Mouse (Mus musculus): Measurements from ENCODE around the gene Abcg5.

Gene Abcg5

DNA sequence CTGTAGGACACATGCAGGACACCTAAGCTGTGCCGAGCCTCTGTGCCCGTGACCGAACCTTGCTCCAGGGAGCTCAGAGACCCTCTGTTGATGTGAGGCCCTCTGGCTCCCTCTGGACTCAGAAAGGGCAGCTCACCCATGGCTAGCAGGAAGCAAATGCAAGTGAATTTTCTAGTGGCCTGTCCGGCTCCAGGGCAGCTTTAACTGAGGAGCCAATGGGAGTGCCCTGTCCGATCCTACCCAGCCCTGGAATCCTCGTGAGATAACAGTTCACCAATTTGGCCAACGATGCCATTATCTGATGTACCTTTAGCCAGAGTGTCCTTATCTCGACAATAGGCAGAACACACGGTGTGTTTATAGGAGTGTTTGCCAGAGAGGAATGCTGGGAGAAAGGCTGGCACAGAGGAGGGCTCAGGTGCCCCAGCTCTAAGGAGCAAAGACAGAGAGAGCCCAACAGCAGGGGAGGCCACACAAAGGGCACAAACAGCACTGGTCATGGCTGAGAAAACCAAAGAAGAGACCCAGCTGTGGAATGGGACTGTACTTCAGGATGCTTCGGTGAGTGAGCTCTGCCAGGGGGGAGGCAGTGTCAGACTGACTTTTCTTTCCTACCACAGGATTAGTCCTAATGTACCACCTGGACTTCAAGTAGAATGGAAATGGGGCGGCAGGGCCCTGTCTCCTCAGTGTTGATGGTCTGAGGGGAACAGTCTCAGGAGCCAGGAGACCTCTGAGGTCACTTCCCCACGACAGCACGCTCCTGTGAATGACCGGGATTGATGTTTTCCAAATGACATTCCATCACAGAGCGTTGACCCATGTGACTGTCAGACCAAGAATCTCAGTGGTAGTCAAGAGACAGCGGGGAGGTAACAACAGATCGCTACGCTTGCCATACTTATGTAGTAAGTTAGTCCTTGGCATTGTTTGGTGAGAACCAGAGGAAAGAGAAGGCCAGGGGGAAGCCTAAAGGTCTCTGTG is at the start of gene Abcg5:
Gene Abcg5 (minus strand): TSS at position 278 of the 984 bp plus-strand sequence.
- no peak for DNase-seq

DNA sequence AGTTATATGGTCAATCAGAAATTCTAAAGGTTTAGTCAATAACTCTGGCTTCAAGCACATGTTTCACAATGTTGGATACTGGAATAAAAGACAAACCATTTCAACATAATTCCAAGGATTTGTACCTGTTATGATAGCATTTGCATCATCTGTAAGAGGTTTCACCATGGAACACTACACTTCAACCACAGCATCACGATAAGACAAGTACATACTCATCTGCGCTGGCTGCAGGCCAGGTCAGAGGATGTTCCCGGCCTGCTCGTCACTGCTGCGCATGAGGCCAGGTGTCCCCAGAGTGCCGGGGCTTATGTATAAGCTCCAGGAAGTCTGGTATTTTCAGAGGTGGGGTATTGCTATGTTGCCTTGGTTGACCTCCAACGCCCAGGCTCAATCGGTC is 49.8 kb upstream of the Abcg5 start:
- no peak for DNase-seq

DNA sequence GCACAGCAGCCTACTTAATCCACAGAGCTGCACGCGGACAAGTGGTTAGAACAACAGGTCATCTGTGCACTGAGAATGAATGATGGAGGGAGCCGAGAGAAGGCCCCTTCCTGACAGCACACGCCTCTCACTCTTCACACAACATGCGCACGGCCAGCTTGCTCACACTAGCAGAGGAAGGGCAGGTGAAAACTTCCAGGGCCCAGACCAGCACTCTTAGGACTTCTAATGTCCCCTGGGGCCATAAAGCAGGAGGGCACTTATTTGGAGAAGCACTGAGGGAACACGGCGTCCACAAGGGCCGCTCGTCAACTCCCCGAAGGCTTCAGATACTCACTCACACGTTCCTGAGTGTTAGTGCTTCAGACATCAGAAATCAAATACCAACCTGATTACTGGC is 48.5 kb upstream of the Abcg5 start:
- DNase-seq: no peak

DNA sequence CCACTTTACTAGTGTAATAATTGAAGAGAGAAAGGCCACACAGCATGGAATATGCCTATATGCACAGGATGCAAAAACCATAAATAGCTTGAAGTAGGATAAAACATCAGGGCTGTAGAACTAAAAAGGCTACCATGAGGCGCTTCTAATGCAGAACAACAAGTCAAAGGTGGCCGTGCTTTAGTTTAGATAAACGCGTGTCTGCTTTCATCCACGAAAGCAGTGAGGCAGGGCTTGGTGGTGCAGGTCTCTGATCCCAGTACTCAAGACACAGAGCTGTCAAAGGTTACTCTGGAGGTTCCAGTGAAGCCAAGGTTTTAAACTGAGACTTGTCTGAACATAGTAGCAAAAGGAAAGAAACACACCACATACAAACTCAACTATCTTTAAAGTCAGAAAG is 46.3 kb upstream of the Abcg5 start:
- no peak for DNase-seq

DNA sequence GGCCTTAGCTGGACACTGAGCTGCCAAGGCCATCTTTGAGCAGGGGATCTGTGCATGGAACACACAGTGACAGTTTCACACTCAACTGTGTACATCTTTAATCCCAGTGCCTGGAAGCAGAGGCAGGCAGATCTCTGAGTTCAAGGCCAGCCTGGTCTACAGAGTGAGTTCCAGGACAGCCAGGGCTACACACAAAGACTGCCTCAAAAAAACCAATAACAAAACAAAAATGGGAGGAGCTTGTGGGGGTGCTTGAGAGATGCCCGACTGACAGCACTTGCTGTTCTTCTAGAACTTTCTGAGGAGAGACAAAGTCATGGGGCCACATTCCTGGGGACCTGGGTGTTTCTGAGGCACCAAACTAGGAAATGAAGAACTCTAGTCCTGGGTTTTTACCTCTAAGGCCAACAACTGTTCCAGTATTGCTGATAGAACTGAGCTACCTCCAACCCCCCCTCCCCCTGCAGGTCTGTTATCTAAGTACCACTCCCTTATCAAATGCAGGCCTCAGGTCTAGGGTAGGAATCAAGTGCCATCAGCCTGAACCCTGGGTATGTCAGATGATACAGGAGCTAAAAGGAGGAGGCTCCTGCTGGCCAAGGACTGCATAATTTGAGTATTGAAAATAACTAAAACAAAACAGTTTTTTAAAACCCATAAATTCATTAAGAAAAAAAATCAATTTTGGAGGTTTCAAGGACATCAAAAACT is 45.5 kb upstream of the Abcg5 start:
- no peak for DNase-seq

DNA sequence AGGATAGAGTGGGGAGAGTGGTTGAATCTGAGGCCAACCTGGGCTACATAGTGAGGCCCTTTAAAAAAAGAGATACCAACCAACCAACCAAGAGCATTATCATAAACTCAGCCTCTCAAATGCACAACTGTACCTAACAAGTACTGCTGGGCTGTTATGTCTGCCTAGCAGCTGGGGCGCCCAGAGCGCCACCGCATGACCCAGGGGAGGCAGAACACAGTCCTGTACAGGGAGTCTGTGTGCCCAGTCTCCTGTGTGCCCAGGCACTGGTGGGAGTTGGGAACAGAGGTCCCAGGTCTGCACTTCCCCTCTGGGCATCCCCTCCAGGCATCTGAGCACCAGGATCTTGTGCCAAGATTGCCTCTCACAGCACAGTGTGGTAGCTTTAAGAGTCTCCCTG is 42.4 kb upstream of the Abcg5 start:
- no peak for DNase-seq

DNA sequence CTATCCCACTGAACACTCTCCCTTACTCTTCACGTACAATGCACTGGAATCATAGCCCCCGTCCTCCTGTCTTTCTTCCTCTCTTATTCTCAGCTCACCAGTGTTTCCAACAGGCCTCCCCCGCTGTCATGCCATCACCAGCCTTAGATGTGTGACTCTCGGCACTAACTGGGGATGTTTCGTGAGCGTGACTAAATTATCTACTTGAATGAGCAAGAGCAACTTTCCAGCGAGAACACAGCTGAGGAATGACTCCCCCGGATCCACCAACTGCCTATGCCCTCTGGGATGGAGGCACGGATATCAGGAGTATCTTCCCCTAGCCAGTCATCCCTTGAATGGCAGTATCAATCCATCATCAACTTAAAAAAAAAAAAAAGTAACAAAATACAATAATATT is 41.2 kb upstream of the Abcg5 start:
- no peak for DNase-seq

DNA sequence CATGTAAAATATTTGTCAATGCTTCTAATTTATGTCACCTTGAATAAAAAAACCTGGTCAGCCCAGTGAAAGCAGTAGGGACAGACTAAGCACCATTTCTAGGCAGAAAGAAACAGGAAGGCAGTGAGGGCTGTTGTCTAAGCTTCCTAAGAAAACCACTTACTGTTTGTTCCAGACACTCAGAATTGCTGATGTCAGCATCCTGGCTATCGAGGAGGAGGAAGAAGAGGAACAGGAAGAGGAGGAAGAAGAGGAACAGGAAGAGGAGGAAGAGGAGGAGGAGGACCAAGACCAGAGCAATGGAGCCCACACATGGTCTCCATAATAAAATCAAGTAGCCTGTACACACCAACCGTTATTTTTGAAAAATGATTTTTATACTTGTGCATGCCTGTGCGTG is 36.3 kb upstream of the Abcg5 start:
- DNase-seq: no peak

DNA sequence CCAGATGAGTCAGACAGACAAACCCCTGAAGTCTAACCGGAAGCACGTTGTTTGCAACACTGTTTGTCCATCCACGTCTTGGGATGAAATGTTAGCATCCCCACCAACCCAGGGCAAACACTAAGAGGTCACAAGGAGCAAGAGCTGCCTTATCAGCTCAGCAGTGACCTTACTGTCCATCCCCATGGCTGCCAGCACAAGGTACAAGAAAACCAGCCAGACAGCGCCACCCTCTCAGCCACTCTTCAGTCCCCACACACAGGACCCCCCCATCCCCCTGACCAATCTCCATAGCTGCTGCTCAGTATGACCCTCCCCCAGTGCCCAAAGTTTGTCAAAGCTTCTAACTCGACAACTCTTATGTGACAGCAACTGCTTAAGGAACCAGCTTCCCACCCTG is 34.6 kb upstream of the Abcg5 start:
- no peak for DNase-seq

DNA sequence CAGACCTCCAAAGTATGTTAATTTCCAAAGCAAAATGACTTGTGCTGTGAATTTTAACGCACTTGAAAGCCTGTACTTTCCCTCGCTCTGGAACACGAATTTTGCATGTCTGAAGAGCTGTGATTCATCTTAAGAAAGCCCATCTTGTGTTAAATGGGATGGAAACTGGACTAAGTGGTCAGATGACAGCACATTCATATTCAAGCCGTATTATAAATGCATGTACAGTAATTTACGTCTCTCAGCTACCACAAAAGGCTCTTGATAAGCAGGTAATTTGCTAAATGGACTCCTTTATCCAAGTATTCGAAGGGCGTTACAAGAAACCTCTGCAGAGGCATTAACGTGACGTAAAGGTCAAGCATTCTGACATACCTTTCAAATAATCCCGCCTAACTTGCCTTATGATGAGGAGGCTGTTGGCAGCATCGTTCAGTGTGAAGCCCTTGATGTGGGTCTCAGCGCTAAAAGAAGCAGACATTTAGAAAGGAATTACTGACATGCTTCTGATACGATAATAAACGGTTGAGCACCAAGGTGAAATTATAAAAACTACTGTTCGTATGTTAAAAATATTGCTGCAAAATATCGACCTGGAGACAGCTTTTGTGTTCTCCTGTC is 33.6 kb upstream of the Abcg5 start:
- DNase-seq: no peak

DNA sequence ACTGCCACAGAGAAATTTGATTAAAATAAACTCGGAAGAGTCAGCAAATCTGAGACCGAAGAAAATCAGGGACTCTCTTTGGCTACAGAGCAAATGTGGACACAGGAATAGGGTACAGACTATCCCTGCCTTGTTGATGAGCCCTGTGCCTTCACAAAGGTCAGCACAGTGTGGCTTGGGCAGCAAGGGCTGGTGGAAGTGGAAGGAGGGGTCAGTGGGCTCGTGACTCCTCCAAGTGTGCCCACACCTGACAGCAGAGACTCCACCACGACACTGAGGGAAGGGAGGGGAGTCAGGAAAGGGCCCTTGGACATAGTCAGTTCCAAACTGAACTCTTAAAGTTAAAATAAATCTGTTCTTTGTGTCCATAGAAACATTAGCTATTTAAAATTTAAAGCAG is 32.1 kb upstream of the Abcg5 start:
- no peak for DNase-seq

DNA sequence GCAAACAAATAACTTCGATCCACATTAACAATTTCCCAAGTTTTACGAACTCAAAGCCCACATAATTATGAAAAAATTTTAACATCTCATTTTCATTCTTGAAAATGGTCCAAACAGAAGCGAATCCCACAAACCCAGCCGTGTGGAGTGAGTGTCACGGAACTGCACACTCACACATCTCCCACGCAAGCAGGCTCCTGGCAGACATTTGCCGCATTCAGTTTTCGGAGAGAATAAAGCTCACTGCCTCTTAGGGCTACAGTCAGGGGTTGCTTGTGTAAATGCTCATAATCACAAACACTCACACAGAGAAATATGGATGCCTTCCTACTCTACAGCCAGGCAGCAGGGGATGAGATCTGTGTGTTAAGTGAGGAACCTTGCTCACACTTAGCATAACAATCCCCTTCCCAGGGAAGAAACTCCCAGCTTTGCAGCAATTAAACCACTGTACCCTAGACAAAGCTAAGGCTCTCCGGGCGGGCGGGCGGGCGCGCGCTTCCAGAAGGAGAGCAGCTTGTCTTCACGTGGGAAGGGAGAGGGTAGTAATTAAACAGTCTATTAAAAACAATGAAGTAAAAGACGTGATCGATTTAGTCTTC is 30.9 kb upstream of the Abcg5 start:
- DNase-seq: no peak

DNA sequence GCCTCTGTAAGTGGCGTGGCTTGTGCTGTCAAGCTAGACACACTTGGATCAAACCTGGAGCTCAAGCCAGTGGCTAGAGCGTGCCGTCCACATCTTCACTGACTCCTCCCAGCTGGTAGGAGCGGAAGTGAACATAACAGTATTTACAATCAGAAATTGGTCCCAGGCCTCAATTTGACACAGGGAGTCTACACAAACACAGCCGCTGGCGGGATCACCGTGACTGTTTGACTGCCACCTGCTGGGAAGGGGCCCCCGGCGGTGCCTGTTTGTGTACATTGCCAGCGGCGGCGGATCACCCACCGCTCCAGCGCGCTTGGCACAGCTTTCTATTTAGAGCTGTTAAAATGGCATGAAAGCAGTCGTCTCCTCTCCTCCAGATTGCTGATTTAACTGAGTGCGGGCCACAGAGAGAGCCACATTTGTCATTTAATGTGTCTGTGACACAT is 26.6 kb upstream of the Abcg5 start:
- DNase-seq: no peak

DNA sequence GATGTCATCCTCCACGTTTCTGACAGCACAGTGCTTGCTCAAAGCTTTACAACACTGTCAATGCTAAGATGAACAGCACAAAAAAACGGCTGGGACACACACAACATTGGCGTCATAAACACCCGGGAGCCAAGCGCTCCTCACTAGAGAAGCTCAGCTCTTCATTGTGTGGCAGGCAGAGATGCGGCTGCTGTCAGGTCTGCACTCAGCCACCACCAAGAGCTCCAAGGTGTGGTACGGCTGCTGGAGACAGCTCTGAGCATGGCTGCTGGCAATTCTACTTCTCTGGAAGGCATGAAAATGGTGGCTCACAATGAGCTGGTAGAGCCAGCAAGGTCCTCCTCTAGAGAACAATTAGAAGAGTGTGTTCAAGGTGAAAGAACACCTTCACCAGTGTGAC is 26.0 kb upstream of the Abcg5 start:
- no peak for DNase-seq

DNA sequence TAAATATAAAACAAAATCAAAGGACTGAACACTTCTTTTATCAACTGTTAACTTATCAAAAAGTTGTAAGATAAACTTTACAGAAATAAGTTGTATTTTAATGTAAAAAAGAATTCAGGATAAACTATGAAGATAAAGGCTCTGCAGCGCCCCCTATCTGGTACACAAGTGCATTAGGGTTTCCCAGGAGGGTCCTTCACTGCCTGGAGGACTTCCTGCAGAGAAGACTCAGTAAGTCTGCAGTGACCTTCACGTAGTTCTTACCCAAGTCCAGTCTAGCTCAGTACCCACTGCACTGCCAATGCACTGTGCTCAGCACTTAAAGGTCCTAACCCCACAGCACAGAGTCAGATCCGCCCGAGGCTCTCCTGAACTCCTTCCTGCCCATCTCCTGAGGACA is 24.6 kb upstream of the Abcg5 start:
- DNase-seq: no peak

DNA sequence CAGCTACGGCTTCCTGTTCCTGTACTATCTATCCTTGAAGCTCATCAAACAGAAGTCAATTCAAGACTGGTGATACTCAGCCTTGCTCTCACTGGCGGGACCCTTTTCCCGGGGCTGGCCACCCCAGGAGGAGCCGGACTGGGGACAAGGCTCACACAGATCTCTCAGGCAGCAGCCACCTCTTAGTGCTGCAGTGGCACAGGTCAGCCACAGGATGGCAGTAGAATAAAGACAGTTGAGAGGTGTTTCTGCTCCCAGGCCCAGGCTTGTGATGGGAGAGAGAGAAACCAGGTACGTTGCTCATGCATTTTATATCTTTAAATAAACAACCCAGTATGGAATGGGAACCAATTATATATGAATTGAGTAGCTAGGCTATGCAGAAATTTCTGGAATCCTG is 15.9 kb upstream of the Abcg5 start:
- peak; percentile 50 to 65 for DNase-seq

DNA sequence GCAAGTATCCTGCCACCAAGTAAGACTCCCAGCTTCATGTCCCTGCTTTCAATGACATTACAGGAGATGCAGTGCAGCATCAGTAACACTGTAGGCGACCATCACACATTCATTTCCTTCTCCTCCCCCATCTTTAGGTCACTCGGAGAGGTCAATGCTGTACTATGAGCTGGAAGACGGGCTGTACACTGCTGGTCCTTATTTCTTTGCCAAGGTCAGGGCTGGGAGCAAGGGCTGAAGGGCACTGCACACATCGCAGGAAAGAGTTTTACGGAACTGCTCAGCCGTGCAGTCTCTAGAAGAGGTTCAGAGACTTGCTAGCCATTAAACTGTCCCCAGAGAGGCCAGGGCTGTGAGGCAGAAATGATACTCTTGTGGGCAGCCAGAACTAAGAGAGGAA is 13.7 kb upstream of the Abcg5 start:
- peak; percentile 33 to 39 for DNase-seq

DNA sequence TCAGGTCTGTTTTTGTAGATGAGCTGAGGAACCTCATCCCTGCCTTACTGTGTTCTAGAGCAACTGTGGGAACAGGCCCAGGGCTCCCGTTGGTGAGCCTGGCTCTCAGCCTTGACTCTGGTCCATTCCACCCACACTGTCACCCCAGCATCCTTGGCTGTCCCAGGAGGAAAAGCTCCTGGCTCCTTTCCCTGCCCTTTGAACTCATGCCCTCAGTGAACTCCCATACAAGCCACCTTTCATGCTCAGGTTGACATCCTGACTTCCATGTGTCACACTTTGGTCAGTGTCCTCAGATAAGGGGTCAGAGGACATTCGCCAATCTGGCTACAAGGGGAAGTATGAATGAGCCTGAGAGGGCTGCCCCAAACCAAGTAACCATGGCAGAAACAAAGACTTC is 10.9 kb upstream of the Abcg5 start:
- no peak for DNase-seq

DNA sequence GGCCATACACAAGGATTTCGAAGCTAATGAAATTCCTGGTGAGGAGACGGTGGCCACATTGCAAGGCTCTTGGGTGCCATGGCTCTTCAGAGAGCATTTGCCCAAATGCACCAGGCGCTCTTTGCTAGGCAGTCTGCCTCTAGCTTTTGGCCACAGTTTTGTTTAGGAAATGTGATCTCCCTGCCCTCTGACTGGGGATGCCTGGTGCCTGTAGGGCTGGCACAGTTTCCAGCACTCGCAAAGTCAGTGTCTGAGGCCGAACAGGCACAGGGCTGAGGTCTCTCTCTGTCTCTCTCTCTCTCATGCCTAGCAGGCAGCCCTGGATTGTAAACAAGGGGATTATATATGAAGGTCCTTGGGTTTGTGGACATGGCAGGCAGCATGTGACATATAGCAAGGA is 7.3 kb upstream of the Abcg5 start:
- no peak for DNase-seq

DNA sequence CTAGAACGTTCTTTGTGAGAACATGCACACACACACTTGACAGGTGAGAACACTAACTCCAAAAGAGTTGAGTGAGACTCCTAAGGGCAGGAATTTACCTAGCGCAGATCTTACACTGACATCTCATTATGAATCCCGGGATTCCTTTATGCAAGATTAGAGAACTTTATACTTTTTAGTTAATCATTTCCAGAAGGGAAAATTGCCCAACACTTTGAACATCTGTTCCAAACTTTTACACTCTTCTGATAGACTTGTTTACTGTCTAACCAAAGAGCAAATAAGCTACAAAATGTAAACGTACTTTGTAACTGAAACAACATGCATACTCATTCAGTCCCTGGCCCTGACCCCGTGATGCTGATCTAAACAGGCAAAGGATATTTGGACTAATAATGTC is 6.5 kb upstream of the Abcg5 start:
- peak in 1 of 2 experiments; percentile 61 for DNase-seq

DNA sequence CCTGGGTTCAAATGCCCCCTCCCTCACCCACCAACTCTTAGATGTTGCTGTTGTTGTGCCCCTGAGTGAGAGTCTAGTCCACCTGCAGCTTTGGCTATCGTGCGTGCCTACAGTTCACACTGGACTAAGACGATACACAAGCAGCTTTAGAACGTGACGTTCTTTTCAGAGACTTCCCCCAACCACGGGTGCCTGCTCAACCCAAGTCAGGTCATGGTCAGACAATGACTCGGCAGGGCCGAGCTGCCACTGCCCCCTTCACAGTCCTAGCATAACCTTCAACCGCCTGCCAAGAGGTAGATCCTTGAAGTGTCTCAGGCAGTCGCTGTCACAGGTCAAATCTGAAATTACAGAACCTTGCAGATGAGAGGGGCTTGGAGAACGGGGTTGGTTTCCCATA is 6.0 kb upstream of the Abcg5 start:
- DNase-seq: no peak

DNA sequence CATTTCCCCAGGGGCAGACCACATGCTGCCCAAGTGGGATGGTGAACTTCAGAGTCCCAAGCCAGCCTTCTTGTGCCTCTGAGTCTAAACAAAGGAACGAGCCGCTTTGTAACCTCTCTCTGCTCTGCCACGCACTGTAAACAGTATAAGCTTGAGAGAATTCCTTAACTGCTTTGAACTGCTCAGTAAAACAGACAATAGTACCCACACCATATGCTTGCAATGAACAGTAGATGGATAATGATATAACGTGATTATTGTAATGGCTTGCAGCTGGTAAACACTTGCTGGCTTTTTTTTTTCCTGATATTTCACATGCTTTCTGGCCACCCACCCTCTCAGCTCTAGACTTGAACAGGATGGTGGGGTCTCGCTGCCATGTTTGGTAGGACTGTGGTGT is 5.2 kb upstream of the Abcg5 start:
- no peak for DNase-seq

DNA sequence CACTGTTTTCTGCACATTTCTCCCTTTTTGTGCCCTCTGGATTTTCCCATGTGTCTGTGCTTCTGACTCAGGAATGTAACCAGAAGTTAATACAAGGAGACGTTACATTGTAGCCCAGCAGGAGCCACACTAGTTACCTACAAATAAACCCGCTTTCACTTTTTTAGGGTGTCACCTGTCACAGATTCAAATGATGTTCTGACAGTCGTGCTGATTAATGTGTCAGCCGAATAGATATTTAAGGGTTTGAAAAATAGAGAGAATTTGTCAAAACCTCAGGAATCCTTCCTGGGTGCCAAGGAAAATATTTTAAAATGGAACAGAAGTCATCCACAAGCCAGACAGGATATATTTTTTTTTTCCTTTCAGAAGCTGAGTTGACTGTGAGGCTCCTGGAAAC is 2.5 kb upstream of the Abcg5 start:
- no peak for DNase-seq
